Mouse (Mus musculus) neural tube, embryonic 15.5 days (tissue): Measurements from ENCODE around the gene Isg20l2. TPM values are rescaled to one million over a fixed set of nuclear protein-coding genes. Genes with fewer than 3 reads are reported as not detected.

Source experiments
- ATAC-seq: fragments of 200-750 bp; cut with Nextera tagmentation; 2 replicates; pipeline ENCODE4 v1.8.0; 2017; ENCODE audit warnings: mild to moderate bottlenecking, moderate TSS enrichment, moderate library complexity; ENCODE audit not compliant: low FRiP score
- H3K27ac ChIP-seq: fragments of 300-500 bp; sonication (generic); replicated peaks from 2 replicates; pipeline ENCODE4 v1.5.1; 2015; ENCODE audit warnings: mild to moderate bottlenecking, inconsistent platforms
- H3K27me3 ChIP-seq: fragments of 300-500 bp; sonication (generic); replicated peaks from 2 replicates; pipeline ENCODE4 v1.6.1; 2015; ENCODE audit warnings: inconsistent platforms
- H3K36me3 ChIP-seq: fragments of 300-500 bp; sonication (generic); 2 replicates; pipeline ENCODE4 v1.6.1; 2015; ENCODE audit warnings: inconsistent platforms
- H3K4me1 ChIP-seq: fragments of 300-500 bp; sonication (generic); 2 replicates; pipeline ENCODE4 v1.6.1; 2015; ENCODE audit warnings: inconsistent platforms
- H3K4me2 ChIP-seq: fragments of 300-500 bp; sonication (generic); 2 replicates; pipeline ENCODE4 v1.6.1; 2015; ENCODE audit warnings: inconsistent platforms, mild to moderate bottlenecking, moderate library complexity
- H3K4me3 ChIP-seq: fragments of 300-500 bp; sonication (generic); replicated peaks from 2 replicates; pipeline ENCODE4 v1.5.1; 2015; ENCODE audit warnings: mild to moderate bottlenecking, inconsistent platforms
- H3K9ac ChIP-seq: fragments of 300-500 bp; sonication (generic); replicated peaks from 2 replicates; pipeline ENCODE4 v1.6.1; 2015; ENCODE audit warnings: mild to moderate bottlenecking, inconsistent platforms
- H3K9me3 ChIP-seq: fragments of 300-500 bp; sonication (generic); replicated peaks from 2 replicates; pipeline ENCODE4 v1.6.1; 2016; ENCODE audit warnings: inconsistent platforms
- WGBS: fragments of 180-500 bp; shearing (Covaris S2); methylation state at CpG from one replicate; pipeline ENCODE4 v1.1.7; 2015; ENCODE audit warnings: mixed read lengths; 5-methylcytosine and 5-hydroxymethylcytosine counted together
- polyA plus RNA-seq: library from polyadenylated mRNA; unstranded; fragments of >200 nt; fragmentation: Nextera tagmentation; extraction: Ambion mirVana; gene quantifications from 2 replicates; pipeline ENCODE4 v1.2.1, GENCODE M21; 2015

The Isg20l2 gene
- polyA plus RNA-seq, 1 experiment from 2014 or later = 21.6 TPM

GRCm38 (mm10) chr3:87935776-87936175, 5.7 kb downstream of the Isg20l2 start:
- peaks cover 53% of the 10 kb centered on the region for H3K4me1 ChIP-seq
- WGBS = 84% methylated on average over 2 of the region's 2 CpGs
- H3K27ac ChIP-seq = no peak overlapping the region
- no peak overlapping the region; the same call in 1 of the 2 replicates for H3K4me2 ChIP-seq
- no peak overlapping the region for H3K4me3 ChIP-seq
- no peaks in the 10 kb centered on the region for H3K27me3 ChIP-seq
- H3K9me3 ChIP-seq = no peaks in the 10 kb centered on the region
- H3K36me3 ChIP-seq = peaks cover 60% of the 10 kb centered on the region
- no peak for ATAC-seq
- peak overlapping the region; percentile 32; the same call in 1 of the 2 replicates for H3K9ac ChIP-seq

- H3K4me1 ChIP-seq = peaks cover 23% of the 10 kb centered on the region
- no peak overlapping the region for H3K4me3 ChIP-seq
- no peak overlapping the region for H3K4me2 ChIP-seq
- peaks cover 57% of the 10 kb centered on the region for H3K36me3 ChIP-seq
- H3K27ac ChIP-seq = no peak overlapping the region
- ATAC-seq = no peak
- 58% methylated on average over 5 of the region's 5 CpGs for WGBS
- no peaks in the 10 kb centered on the region for H3K9me3 ChIP-seq
- no peak overlapping the region for H3K9ac ChIP-seq
- no peaks in the 10 kb centered on the region for H3K27me3 ChIP-seq
Observed at GRCm38 (mm10) chr3:87940611-87941010, 10.5 kb downstream of the Isg20l2 start.

GRCm38 (mm10) chr3:87942471-87942870, 12.4 kb downstream of the Isg20l2 start:
- H3K4me3 ChIP-seq = no peak overlapping the region
- H3K27me3 ChIP-seq = no peaks in the 10 kb centered on the region
- peaks cover 32% of the 10 kb centered on the region for H3K4me1 ChIP-seq
- ATAC-seq = no peak
- H3K9ac ChIP-seq = no peak overlapping the region
- no peak overlapping the region for H3K4me2 ChIP-seq
- H3K36me3 ChIP-seq = peaks cover 51% of the 10 kb centered on the region
- no peak overlapping the region for H3K27ac ChIP-seq
- WGBS = 98% methylated on average over 2 of the region's 2 CpGs
- H3K9me3 ChIP-seq = no peaks in the 10 kb centered on the region

- 78% methylated on average over 7 of the region's 7 CpGs for WGBS
- ATAC-seq = no peak
Observed at GRCm38 (mm10) chr3:87943586-87943985, 13.5 kb downstream of the Isg20l2 start.

GRCm38 (mm10) chr3:87944838-87945600, 14.9 kb downstream of the Isg20l2 start:
- Histone ChIP-seq H3K27me3 (no peaks in the 10 kb centered on the region), H3K36me3 (peaks cover 26% of the 10 kb centered on the region), H3K4me2 (no peak overlapping the region), H3K9ac (no peak overlapping the region), H3K27ac (no peak overlapping the region), H3K4me3 (no peak overlapping the region), H3K4me1 (peaks cover 55% of the 10 kb centered on the region), H3K9me3 (no peaks in the 10 kb centered on the region)
- WGBS = 13% methylated on average over 4 of the region's 4 CpGs
- no peak for ATAC-seq

More at GRCm38 (mm10) chr3:87943586-87943985, 13.5 kb downstream of the Isg20l2 start:
- Histone ChIP-seq H3K36me3 (peaks cover 40% of the 10 kb centered on the region), H3K4me1 (peaks cover 41% of the 10 kb centered on the region), H3K9me3 (no peaks in the 10 kb centered on the region), H3K27ac (no peak overlapping the region), H3K27me3 (no peaks in the 10 kb centered on the region), H3K9ac (no peak overlapping the region), H3K4me3 (no peak overlapping the region), H3K4me2 (no peak overlapping the region)

GRCm38 (mm10) chr3:87945781-87946540, 15.8 kb downstream of the Isg20l2 start:
- Histone ChIP-seq H3K4me1 (peaks cover 60% of the 10 kb centered on the region), H3K4me3 (no peak overlapping the region), H3K9ac (no peak overlapping the region), H3K4me2 (no peak overlapping the region), H3K36me3 (peaks cover 19% of the 10 kb centered on the region), H3K9me3 (no peaks in the 10 kb centered on the region), H3K27ac (no peak overlapping the region), H3K27me3 (no peaks in the 10 kb centered on the region)
- ATAC-seq = no peak
- 16% methylated on average over 12 of the region's 12 CpGs for WGBS

GRCm38 (mm10) chr3:87946541-87946860, 16.4 kb downstream of the Isg20l2 start:
- Histone ChIP-seq H3K4me2 (no peak overlapping the region), H3K4me3 (no peak overlapping the region), H3K4me1 (peaks cover 61% of the 10 kb centered on the region), H3K27ac (no peak overlapping the region), H3K36me3 (peaks cover 13% of the 10 kb centered on the region), H3K27me3 (no peaks in the 10 kb centered on the region), H3K9me3 (no peaks in the 10 kb centered on the region), H3K9ac (no peak overlapping the region; the same call in 1 of the 2 replicates)
- no peak for ATAC-seq
- 33% methylated on average over 1 of the region's 1 CpGs for WGBS

- peaks cover 68% of the 10 kb centered on the region for H3K4me1 ChIP-seq
- ATAC-seq = 0 out of 2 replicates have a peak, but pooled peaks have one; percentile 31
Observed at GRCm38 (mm10) chr3:87947056-87947810, 17.1 kb downstream of the Isg20l2 start.

GRCm38 (mm10) chr3:87947811-87948199, 17.7 kb downstream of the Isg20l2 start:
- no peak; the same call in 1 of the 2 replicates for ATAC-seq
- H3K4me1 ChIP-seq = peaks cover 74% of the 10 kb centered on the region
- H3K4me3 ChIP-seq = peak overlapping the region; percentile 35
- 0% methylated on average over 17 of the region's 17 CpGs for WGBS
- H3K27ac ChIP-seq = no peak overlapping the region
- H3K27me3 ChIP-seq = no peaks in the 10 kb centered on the region
- peak overlapping the region; percentile 82 for H3K4me2 ChIP-seq
- H3K9me3 ChIP-seq = no peaks in the 10 kb centered on the region
- H3K9ac ChIP-seq = peak overlapping the region; percentile 36; the same call in 1 of the 2 replicates
- H3K36me3 ChIP-seq = 0 out of 2 replicates have a peak, but pooled peaks cover 2% of the 10 kb centered on the region

More at GRCm38 (mm10) chr3:87947056-87947810, 17.1 kb downstream of the Isg20l2 start:
- no peaks in the 10 kb centered on the region for H3K9me3 ChIP-seq
- peaks cover 6% of the 10 kb centered on the region for H3K36me3 ChIP-seq
- peak overlapping the region; percentile 36 for H3K9ac ChIP-seq
- peak overlapping the region; percentile 35 for H3K4me3 ChIP-seq
- H3K27me3 ChIP-seq = no peaks in the 10 kb centered on the region
- H3K27ac ChIP-seq = no peak overlapping the region; the same call in 1 of the 2 replicates
- 6% methylated on average over 26 of the region's 26 CpGs for WGBS
- peak overlapping the region; percentile 82 for H3K4me2 ChIP-seq

GRCm38 (mm10) chr3:87948378-87949265, 18.5 kb downstream of the Isg20l2 start, which contains the start of gene Crabp2:
Crabp2 (plus strand) TSS chr3:87948666.
- no peaks in the 10 kb centered on the region for H3K36me3 ChIP-seq
- H3K27me3 ChIP-seq = no peaks in the 10 kb centered on the region
- peak within 1 kb of the TSS; percentile 82 for H3K4me2 ChIP-seq
- whole genome bisulfite sequencing = 2% methylated on average over 35 of the region's 35 CpGs
- no peak within 1 kb of the TSS for H3K27ac ChIP-seq
- peak within 1 kb of the TSS; percentile 35 for H3K4me3 ChIP-seq
- ATAC-seq = no peak
- peak within 1 kb of the TSS; percentile 42; the same call in 1 of the 2 replicates for H3K9ac ChIP-seq
- H3K4me1 ChIP-seq = peaks cover 79% of the 10 kb centered on the region
- no peaks in the 10 kb centered on the region for H3K9me3 ChIP-seq
